Mouse (Mus musculus): ENCODE results near the gene Tfdp2.
A peak's percentile ranks its signal among the peaks of the same experiment; 100 is the strongest.
"Not testable (repeated sequence)": the region's sequence is repeated elsewhere in the genome, so short reads cannot be mapped to it uniquely, and the experiment has no call there.

Gene Tfdp2

DNA sequence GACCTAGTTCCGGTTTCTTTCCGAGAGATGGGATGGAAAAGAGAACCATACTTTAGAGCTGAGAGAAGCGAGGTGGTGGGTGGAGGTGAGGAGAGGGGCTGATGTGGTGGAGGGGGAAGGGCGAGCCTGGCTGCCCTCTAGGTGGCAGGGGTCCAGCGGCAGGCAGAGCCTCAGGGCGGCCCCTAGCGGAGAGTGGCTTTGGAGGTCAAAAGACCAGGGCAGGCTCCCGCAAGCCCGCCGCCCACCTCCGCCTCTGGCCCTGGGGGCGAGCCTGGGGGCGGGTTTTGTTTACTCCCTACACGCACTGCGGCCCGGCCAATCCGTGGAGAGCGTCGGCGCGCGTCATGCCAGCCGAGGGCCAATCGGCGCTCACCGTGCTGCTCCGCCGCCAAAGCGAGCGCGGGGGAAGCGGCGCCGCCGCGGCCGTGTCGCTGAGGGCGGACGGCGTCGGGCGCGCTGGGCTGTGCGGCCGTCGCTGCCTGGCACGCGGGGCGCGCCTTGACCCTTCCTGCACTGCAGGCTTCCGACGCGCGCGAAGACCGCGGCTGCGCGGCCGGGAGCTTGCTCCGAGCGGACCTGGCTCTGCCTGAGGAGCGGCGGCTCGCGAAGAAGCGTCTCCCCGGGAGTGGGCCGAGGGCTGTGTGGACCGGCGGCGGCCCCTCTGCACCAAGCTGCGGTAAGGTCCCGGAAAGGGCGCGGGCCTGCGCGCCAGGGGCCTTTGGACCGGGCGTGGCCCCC is at the start of gene Tfdp2:
Gene Tfdp2 (plus strand): TSS at position 391 of the 738 bp plus-strand sequence.
- peak; percentile 94 for DNase-seq

DNA sequence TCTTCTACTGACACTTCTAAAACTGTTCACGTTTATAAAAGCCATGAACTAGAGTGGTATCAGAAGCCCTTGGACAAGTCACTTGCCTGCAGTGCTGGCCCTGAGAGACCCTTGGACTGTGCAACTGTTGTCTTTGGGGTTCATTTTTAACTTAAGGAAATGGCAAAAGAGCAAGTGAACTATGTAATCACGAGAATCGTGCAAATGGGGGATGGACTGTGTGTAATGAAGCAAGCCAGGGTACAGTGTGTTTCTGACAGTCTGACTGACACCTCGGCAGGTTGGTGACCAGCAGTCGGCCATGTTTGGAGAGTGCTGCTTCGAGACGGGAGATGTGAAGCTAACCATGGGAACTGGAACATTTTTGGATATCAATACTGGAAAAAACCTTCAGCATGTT is 43.3 kb upstream of the Tfdp2 start:
- no peak for DNase-seq

GRCm38 (mm10) chr9:96158431-96158830 is 37.6 kb upstream of the Tfdp2 start:
- peak; percentile 14 for DNase-seq

- DNase-seq = peak; percentile 19
Observed at GRCm38 (mm10) chr9:96159047-96159446, 37.0 kb upstream of the Tfdp2 start.

DNA sequence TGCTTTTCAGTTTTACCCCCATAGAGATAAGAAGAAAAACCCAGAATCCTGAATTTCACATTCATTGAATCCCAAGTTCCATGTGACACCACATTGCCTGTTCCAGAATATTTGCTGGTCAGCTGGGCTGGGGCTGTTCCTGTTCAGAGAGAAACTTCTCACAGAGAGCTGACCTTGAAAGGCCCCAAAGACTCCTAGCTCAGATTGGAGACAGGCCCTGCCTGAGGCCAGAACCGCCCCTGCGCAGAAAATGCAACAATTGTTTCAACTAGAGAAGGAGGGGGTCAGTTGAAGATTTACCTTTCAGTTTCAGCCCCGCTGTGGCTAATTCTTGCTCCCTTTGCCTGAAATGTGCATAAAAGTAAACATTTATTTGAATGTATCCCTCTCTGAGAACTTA is 35.3 kb upstream of the Tfdp2 start:
- DNase-seq = peak; percentile 29

- DNase-seq = no peak
Observed at GRCm38 (mm10) chr9:96162421-96162820, 33.7 kb upstream of the Tfdp2 start.

GRCm38 (mm10) chr9:96163443-96163842 is 32.6 kb upstream of the Tfdp2 start:
- no peak for DNase-seq

- DNase-seq = not testable (repeated sequence)
Observed at GRCm38 (mm10) chr9:96163983-96164382, 32.1 kb upstream of the Tfdp2 start.

GRCm38 (mm10) chr9:96167168-96167585 is 28.9 kb upstream of the Tfdp2 start:
- peak; percentile 82 for DNase-seq

- DNase-seq = no peak
Observed at GRCm38 (mm10) chr9:96170600-96170999, 25.5 kb upstream of the Tfdp2 start.

GRCm38 (mm10) chr9:96184909-96185308 is 11.2 kb upstream of the Tfdp2 start:
- no peak for DNase-seq

DNA sequence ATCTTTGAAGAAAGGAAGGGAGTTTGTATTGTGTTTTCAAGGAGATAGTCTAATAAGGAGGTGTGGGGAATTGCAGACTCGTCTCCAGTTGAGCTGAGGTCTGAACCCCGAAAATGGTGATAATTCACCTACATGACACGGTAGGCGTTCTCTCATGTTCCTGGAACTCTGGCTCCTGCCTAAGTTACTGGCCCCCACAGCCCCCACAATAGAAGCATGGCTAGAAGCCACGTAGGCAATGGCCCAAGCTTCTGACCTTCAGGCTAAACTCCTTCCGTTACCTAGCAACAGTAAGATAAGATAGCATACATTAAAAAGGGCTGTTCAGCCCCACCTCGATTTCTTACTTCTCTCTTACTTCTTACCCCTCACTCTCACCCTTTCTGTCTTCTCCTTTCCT is 9.4 kb upstream of the Tfdp2 start:
- no peak for DNase-seq

DNA sequence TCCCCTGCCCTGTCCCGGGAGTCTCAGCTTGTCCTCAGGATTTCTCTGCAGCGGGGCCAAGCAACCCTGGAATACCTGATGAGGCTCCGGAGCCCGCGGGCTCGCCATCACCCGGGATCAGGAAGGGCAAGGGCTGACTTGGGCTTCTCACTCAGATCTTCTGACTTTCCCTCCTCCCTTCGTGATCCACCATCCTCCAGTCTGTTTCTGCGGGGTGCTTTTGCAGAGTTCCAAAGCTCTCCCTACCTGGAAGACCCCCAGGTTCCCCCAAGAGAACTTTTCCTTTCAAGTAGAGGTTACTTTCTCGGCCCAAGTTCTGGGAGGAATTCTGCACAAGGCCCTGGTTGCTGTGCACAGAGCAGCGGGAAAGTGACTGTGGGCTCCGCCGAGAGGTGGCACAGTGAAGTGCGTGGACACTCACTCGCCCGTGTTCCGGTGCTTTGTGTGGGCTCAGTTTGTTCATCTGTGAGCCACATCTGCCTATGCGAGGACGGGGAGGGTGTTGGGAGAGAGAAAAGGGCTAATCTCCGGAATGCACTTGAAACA is 634 bp downstream of the Tfdp2 start:
- peak; percentile 60 for DNase-seq

DNA sequence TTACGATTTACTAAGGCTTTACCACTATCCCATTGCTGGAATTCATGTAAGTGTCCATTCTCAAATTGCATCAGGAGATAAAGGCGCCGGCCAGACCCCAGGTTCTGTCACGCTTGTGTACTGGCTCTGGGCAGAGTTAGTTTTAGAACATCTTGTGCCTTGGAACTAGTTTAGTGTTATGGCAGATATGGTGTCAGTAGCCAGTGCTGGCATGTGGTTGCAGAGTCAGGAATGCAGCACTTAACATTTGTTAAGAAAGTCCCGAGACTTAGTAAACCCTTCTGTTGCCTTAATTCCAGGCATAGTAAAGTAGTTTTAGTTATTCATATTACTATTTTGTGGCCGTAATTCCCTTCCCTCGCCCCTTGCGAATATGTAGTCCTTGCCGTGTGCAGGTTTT is 1.7 kb downstream of the Tfdp2 start:
- DNase-seq = no peak

GRCm38 (mm10) chr9:96203663-96204062 is 7.6 kb downstream of the Tfdp2 start:
- DNase-seq = no peak

DNA sequence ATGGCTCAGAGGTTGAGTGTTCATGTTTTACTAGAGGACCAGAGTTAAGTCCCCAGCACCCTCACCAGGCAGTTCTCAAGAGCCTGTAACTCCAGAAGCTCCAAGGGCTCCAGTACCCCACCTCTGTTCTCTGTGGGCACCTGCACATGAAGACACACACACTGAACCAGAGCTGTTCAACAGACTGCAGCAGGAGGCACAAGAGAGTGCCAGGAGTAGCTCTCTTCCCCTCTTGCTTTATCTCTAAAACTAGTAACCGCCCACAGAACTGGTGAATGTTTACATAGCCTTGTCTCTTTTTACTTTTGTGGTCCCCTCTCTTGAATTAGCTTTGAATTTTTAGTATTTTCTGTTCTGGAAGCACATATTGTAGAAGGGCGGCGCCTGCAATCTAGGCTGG is 11.4 kb downstream of the Tfdp2 start:
- DNase-seq = no peak

DNA sequence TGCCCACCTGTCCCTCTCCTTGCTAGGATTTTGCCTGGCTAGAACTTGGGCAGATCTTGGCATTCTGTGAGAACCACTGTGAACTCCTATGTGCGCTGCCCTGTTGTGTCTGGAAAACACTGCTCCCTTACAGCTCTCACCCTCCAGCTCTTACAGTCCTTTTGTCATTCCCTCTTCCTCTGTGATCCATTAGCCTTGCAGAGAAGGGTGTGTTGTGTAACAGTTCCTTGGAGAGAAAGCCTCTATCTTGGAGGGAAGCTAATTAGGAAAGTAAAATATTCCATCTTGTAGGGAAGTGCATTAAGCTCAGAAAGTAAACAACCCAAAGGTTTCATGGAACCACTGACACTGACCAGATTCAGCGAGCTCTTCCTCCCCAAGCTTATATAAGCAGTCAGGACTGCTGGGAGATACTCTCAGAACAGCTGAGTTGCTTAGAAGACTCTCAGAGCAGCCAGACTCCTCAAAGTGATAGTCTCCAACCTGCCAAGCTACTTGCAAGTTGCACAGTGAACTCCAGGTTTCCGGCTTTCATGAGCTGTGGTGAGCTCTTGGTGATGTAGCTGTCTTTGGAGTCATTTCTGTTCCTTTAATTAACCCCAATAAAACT is 17.1 kb downstream of the Tfdp2 start:
- no peak for DNase-seq

DNA sequence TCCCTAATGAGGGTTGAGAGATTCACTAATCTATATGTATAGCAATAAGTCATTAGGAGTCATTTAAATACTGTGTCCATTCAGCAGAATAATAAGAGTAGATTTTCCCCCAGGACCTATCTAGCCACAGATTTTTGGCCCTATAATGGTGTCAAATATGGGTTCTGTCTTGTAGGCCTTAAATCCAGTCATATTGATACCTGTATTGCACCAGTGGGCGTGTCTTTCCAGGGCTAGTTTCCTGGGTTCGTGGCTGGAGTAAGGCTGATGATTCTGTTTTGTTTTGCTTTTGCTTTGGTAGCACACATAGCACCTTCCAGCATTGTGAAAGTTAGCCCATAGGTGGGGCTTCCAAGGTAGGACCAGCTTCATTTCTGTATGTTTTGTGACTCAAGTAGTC is 18.1 kb downstream of the Tfdp2 start:
- DNase-seq = no peak

DNA sequence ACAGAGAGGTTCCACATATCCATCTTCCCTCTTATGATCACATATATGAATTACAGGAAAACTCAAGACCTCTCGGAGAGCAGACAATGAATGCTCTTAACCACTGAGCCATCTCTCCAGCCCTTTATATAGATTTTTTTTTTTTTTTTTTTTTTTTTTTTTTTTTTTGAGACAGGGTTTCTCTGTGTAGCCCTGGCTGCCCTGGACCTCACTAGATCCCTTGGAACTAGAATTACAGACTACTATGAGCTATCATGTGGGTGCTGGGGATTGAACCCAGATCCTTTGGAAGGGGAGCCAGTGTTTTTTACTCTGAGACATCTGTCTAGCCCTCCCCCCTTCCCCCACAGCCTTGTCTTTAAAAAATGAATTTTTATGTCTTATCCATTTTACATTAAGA is 21.2 kb downstream of the Tfdp2 start:
- no peak for DNase-seq

DNA sequence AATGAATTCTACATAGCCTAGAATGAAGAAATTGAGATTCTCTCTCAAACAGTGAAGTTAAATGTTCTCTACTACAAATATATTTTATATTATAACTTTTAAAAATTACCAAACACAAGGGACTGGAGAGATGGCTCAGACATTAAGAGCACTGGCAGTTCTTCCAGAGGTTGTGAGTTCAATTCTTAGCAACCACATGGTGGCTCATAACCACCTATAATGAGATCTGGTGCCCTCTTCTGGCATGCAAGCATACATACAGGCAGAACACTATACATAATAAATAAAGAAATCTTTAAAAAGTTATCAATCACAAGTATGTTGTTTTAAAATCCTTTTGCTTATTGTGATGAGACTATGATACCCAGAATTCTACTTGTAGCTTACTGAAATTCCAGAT is 21.7 kb downstream of the Tfdp2 start:
- no peak for DNase-seq

GRCm38 (mm10) chr9:96219114-96219669 is 23.1 kb downstream of the Tfdp2 start:
- no peak for DNase-seq

DNA sequence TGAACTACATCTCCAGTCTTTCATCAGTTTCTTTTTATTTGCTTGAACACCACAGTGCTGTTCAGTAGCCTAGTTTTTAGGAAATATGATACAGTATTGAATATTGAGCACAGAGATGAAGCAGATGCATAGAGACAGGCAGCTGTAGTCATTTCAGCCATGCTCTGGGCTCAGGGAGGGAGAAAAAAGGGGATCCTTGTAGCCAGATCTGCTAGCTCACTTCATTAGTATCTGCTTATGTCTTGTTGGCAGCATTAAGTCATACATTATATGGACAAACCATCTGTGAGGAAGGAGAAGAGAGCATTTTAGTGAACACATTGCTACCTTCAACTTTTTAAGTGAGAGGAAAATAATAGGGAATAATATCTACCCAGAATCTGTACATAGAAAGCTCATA is 24.3 kb downstream of the Tfdp2 start:
- no peak for DNase-seq

DNA sequence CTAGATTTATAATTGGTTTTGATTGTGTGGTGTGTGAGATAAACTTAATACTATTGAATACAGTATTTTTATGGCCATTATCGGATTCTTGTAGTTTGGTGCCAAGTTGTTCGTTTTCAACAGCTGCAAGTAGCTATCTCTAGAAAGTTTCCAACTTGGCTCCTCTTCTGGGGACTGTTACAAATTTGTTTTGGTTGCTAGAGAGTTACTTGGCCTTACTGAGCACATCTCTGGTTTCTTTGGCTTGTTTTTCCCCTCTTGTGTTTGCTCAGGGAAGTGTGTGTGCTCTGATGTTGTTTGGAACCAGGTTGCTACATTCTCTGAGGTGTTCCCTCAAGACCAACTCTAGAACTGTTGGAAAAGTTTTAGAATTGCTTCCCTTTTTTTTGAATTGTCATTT is 27.2 kb downstream of the Tfdp2 start:
- DNase-seq = no peak

DNA sequence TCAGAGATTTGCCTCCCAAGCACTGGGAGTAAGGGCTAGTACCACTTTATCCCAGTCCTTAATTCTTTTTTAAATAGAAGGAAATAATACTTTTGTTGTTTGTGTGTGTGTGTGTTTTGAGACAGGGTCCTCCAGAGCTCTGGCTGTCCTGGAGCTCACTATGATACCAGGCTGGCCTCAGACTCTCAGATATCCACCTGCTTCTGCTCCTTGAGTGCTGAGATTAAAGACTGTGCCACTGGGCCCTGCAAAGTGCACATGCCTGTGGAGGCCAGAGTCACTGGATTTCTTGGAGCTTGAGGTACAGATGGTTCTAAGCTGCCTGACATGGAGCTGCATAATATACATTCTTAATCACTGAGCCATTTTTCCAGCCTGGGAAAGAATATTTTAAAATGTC is 32.2 kb downstream of the Tfdp2 start:
- no peak for DNase-seq
